Mouse (Mus musculus) liver, embryonic 14.5 days (tissue): ENCODE results near the gene Clec12a. TPM values are rescaled to one million over a fixed set of nuclear protein-coding genes. Genes with fewer than 3 reads are reported as not detected.

Source experiments
- ATAC-seq: fragments of 200-750 bp; cut with Nextera tagmentation; 2 replicates; pipeline ENCODE4 v1.8.0; 2017; ENCODE audit warnings: moderate number of reproducible peaks, mild to moderate bottlenecking, moderate library complexity; ENCODE audit not compliant: insufficient read depth
- DNase-seq, 3 experiments: peaks; one replicate each; pipeline ENCODE4 v3.0.0-alpha.2; 2012 to 2013; ENCODE audit warnings: low read depth in 3 of 3, low spot score in 3 of 3
- H3K27ac ChIP-seq: fragments of 300-500 bp; sonication (generic); 2 replicates; pipeline ENCODE4 v1.5.1; 2014; ENCODE audit warnings: moderate library complexity, mild to moderate bottlenecking, control low read depth, inconsistent platforms
- H3K27me3 ChIP-seq: fragments of 300-500 bp; sonication (generic); 2 replicates; pipeline ENCODE4 v1.6.1; 2014; ENCODE audit warnings: mild to moderate bottlenecking, low read length, moderate library complexity; ENCODE audit not compliant: control insufficient read depth, insufficient read depth
- H3K36me3 ChIP-seq: fragments of 300-500 bp; sonication (generic); replicated peaks from 2 replicates; pipeline ENCODE4 v1.6.1; 2014; ENCODE audit warnings: low read depth; ENCODE audit not compliant: control insufficient read depth, insufficient read depth
- H3K4me1 ChIP-seq, 2 experiments: fragments of 200-500 bp in 1 of 2; fragments of 300-500 bp in 1 of 2; sonication (generic) in 1 of 2; replicated peaks; 2 replicates each; pipeline ENCODE4 v1.6.1; 2012 to 2014; ENCODE audit warnings: antibody characterized with exemption in 1 of 2, inconsistent platforms in 1 of 2, low read length in 1 of 2; ENCODE audit not compliant: control insufficient read depth in 2 of 2, insufficient read depth in 2 of 2
- H3K4me2 ChIP-seq: fragments of 300-500 bp; sonication (generic); 2 replicates; pipeline ENCODE4 v1.6.1; 2014; ENCODE audit warnings: low read depth, mild to moderate bottlenecking, control low read depth, moderate library complexity
- H3K4me3 ChIP-seq, 2 experiments: fragments of 200-500 bp in 1 of 2; fragments of 300-500 bp in 1 of 2; sonication (generic) in 1 of 2; 2 replicates each; pipeline ENCODE4 v1.5.1; 2012 to 2014; ENCODE audit warnings: low read depth in 2 of 2, low read length in 2 of 2, mild to moderate bottlenecking in 2 of 2, control low read depth in 1 of 2, inconsistent platforms in 1 of 2, moderate library complexity in 1 of 2; ENCODE audit not compliant: insufficient read depth in 1 of 2
- H3K9ac ChIP-seq: fragments of 300-500 bp; sonication (generic); replicated peaks from 2 replicates; pipeline ENCODE4 v1.6.1; 2014; ENCODE audit warnings: mild to moderate bottlenecking, control low read depth, moderate library complexity
- H3K9me3 ChIP-seq: fragments of 300-500 bp; sonication (generic); 2 replicates; pipeline ENCODE4 v1.6.1; 2016; ENCODE audit warnings: low read length, mixed read lengths; ENCODE audit not compliant: control insufficient read depth
- CTCF ChIP-seq: IDR thresholded peaks from 2 replicates; pipeline ENCODE4 v1.5.1; 2016; ENCODE audit warnings: antibody characterized with exemption, low read depth, control low read depth
- EP300 ChIP-seq: IDR thresholded peaks from 2 replicates; pipeline ENCODE4 v1.6.1; 2016; ENCODE audit warnings: antibody characterized with exemption, low read depth
- WGBS: fragments of 180-500 bp; shearing (Covaris S2); extraction: QIAGEN DNeasy Blood & Tissue Kit; methylation state at CpG from one replicate; pipeline ENCODE4 v1.1.7; 2014; ENCODE audit not compliant: insufficient replicate concordance; 5-methylcytosine and 5-hydroxymethylcytosine counted together
- polyA plus RNA-seq, 2 experiments: library from polyadenylated mRNA; depleted of rRNA in 1 of 2; stranded (reverse) in 1 of 2; unstranded in 1 of 2; fragments of >200 nt; fragmentation: Nextera tagmentation in 1 of 2; extraction: Ambion mirVana in 1 of 2; gene quantifications; 2 replicates each; pipeline versions ENCODE4 v1.2.1 to v1.2.3; 2012 to 2014

Clec12a gene
- polyA plus RNA-seq, 2 experiments, result 5.5 to 10.4 TPM

GRCm38 (mm10) chr6:129316463-129316862 lies 26.0 kb upstream of the Clec12a start:
- ATAC-seq (no peak), DNase-seq (no peak)
- Histone ChIP-seq H3K27me3 (no peaks in the 10 kb centered on the region), H3K4me2 (no peak overlapping the region), H3K27ac (no peak overlapping the region), H3K9ac (no peak overlapping the region), H3K36me3 (no peaks in the 10 kb centered on the region), H3K4me1 (no peaks in the 10 kb centered on the region), H3K9me3 (no peaks in the 10 kb centered on the region), H3K4me3 (no peak overlapping the region)
- WGBS, result 50% methylated on average over 2 of the region's 2 CpGs
- no peak for TF ChIP-seq EP300
- TF ChIP-seq CTCF, result no peak

- WGBS, result 31% methylated on average over 1 of the region's 1 CpGs
- H3K27me3 ChIP-seq, result no peaks in the 10 kb centered on the region
- ATAC-seq (no peak), DNase-seq (no peak)
- H3K4me1 ChIP-seq, result no peaks in the 10 kb centered on the region
- H3K9me3 ChIP-seq, result no peaks in the 10 kb centered on the region
- no peak overlapping the region for H3K4me3 ChIP-seq
- TF ChIP-seq EP300 (no peak), CTCF (peak; percentile 30)
- H3K9ac ChIP-seq, result no peak overlapping the region
- no peaks in the 10 kb centered on the region for H3K36me3 ChIP-seq
- no peak overlapping the region for H3K4me2 ChIP-seq
- no peak overlapping the region for H3K27ac ChIP-seq
Measured at GRCm38 (mm10) chr6:129318395-129318794, 24.1 kb upstream of the Clec12a start.

GRCm38 (mm10) chr6:129319331-129319730 lies 23.2 kb upstream of the Clec12a start:
- H3K9me3 ChIP-seq, result no peaks in the 10 kb centered on the region
- H3K9ac ChIP-seq, result no peak overlapping the region
- ATAC-seq (no peak), DNase-seq (no peak)
- no peak overlapping the region for H3K4me2 ChIP-seq
- no peaks in the 10 kb centered on the region for H3K4me1 ChIP-seq
- no peaks in the 10 kb centered on the region for H3K27me3 ChIP-seq
- WGBS, result 56% methylated on average over 4 of the region's 4 CpGs
- no peak for TF ChIP-seq CTCF
- TF ChIP-seq EP300, result no peak
- H3K4me3 ChIP-seq, result no peak overlapping the region
- H3K36me3 ChIP-seq, result no peaks in the 10 kb centered on the region
- no peak overlapping the region for H3K27ac ChIP-seq

GRCm38 (mm10) chr6:129326016-129326415 lies 16.5 kb upstream of the Clec12a start:
- 25% methylated on average over 1 of the region's 1 CpGs for whole genome bisulfite sequencing

GRCm38 (mm10) chr6:129326568-129327150 lies 15.8 kb upstream of the Clec12a start:
- H3K4me2 ChIP-seq, result no peak overlapping the region
- no peaks in the 10 kb centered on the region for H3K4me1 ChIP-seq
- no peak overlapping the region for H3K4me3 ChIP-seq
- H3K27ac ChIP-seq, result no peak overlapping the region
- no peaks in the 10 kb centered on the region for H3K36me3 ChIP-seq
- no peaks in the 10 kb centered on the region for H3K27me3 ChIP-seq
- no peaks in the 10 kb centered on the region for H3K9me3 ChIP-seq
- 53% methylated on average over 13 of the region's 13 CpGs for WGBS
- no peak overlapping the region for H3K9ac ChIP-seq
- TF ChIP-seq EP300 (no peak), CTCF (no peak)
- ATAC-seq (no peak), DNase-seq (no peak)

More at GRCm38 (mm10) chr6:129326016-129326415, 16.5 kb upstream of the Clec12a start:
- Histone ChIP-seq H3K4me1 (no peaks in the 10 kb centered on the region), H3K9ac (no peak overlapping the region), H3K27me3 (no peaks in the 10 kb centered on the region), H3K27ac (no peak overlapping the region), H3K36me3 (no peaks in the 10 kb centered on the region), H3K9me3 (no peaks in the 10 kb centered on the region), H3K4me2 (no peak overlapping the region), H3K4me3 (no peak overlapping the region)
- ATAC-seq (no peak), DNase-seq (no peak)
- no peak for TF ChIP-seq CTCF
- TF ChIP-seq EP300, result no peak
